Mouse (Mus musculus): ENCODE results near the gene Pycr2.
"Not testable (repeated sequence)": the region's sequence is repeated elsewhere in the genome, so short reads cannot be mapped to it uniquely, and the experiment has no call there.

Gene Pycr2

GRCm38 (mm10) chr1:180904039-180904814 lies at the start of gene Pycr2:
TSS of gene Pycr2 (plus strand) at chr1:180904293.
- in situ Hi-C loops (cut with MboI, MseI) = loop anchor here (5.0 kb wide), 1 partner anchor 38 kb away; the partner anchor contains the start of gene Tmem63a

GRCm38 (mm10) chr1:180858763-180859162 lies 45.3 kb upstream of the Pycr2 start:
- in situ Hi-C loops (cut with MboI, MseI) = loop anchor here (5.0 kb wide), 1 partner anchor 61 kb away; no protein-coding TSS in a partner anchor

GRCm38 (mm10) chr1:180860030-180860429 lies 44.1 kb upstream of the Pycr2 start:
- in situ Hi-C loops (cut with MboI, MseI) = no loop called here

GRCm38 (mm10) chr1:180863606-180864005 lies 40.5 kb upstream of the Pycr2 start:
- in situ Hi-C loops (cut with MboI, MseI) = no loop called here

GRCm38 (mm10) chr1:180866001-180866400 lies 38.1 kb upstream of the Pycr2 start:
- in situ Hi-C loops (cut with MboI, MseI) = no loop called here

- in situ Hi-C loops (cut with MboI, MseI) = no loop called here
Measured at GRCm38 (mm10) chr1:180870122-180870650, 33.9 kb upstream of the Pycr2 start.

- in situ Hi-C loops (cut with MboI, MseI) = no loop called here
Measured at GRCm38 (mm10) chr1:180873861-180874484, 30.1 kb upstream of the Pycr2 start.

- in situ Hi-C loops (cut with MboI, MseI) = no loop called here
Measured at GRCm38 (mm10) chr1:180874615-180875014, 29.5 kb upstream of the Pycr2 start.

- in situ Hi-C loops (cut with MboI, MseI) = no loop called here
Measured at GRCm38 (mm10) chr1:180875126-180875525, 29.0 kb upstream of the Pycr2 start.

- in situ Hi-C loops (cut with MboI, MseI) = no loop called here
Measured at GRCm38 (mm10) chr1:180877466-180877865, 26.6 kb upstream of the Pycr2 start.

GRCm38 (mm10) chr1:180881768-180882167 lies 22.3 kb upstream of the Pycr2 start:
- in situ Hi-C loops (cut with MboI, MseI) = no loop called here

- in situ Hi-C loops (cut with MboI, MseI) = no loop called here
Measured at GRCm38 (mm10) chr1:180883731-180884130, 20.4 kb upstream of the Pycr2 start.

- in situ Hi-C loops (cut with MboI, MseI) = no loop called here
Measured at GRCm38 (mm10) chr1:180884484-180884883, 19.6 kb upstream of the Pycr2 start.

GRCm38 (mm10) chr1:180888556-180889042 lies 15.5 kb upstream of the Pycr2 start:
- in situ Hi-C loops (cut with MboI, MseI) = no loop called here

GRCm38 (mm10) chr1:180889172-180889571 lies 14.9 kb upstream of the Pycr2 start:
- in situ Hi-C loops (cut with MboI, MseI) = no loop called here

- in situ Hi-C loops (cut with MboI, MseI) = no loop called here
Measured at GRCm38 (mm10) chr1:180889841-180890240, 14.3 kb upstream of the Pycr2 start.

GRCm38 (mm10) chr1:180892808-180893207 lies 11.3 kb upstream of the Pycr2 start, which contains the start of gene Lefty2:
TSS of gene Lefty2 (plus strand) at chr1:180893108.
- in situ Hi-C loops (cut with MboI, MseI) = no loop called here

GRCm38 (mm10) chr1:180894088-180894987 lies 9.8 kb upstream of the Pycr2 start:
- in situ Hi-C loops (cut with MboI, MseI) = not testable (repeated sequence)

GRCm38 (mm10) chr1:180901107-180901506 lies 3.0 kb upstream of the Pycr2 start:
- in situ Hi-C loops (cut with MboI, MseI) = loop anchor here (5.0 kb wide), 1 partner anchor 41 kb away; the partner anchor contains the start of gene Tmem63a

GRCm38 (mm10) chr1:180902915-180903314 lies 1.2 kb upstream of the Pycr2 start:
- in situ Hi-C loops (cut with MboI, MseI) = loop anchor here (5.0 kb wide), 1 partner anchor 39 kb away; the partner anchor contains the start of gene Tmem63a

- in situ Hi-C loops (cut with MboI, MseI) = loop anchor here (5.0 kb wide), 1 partner anchor 39 kb away; the partner anchor contains the start of gene Tmem63a
Measured at GRCm38 (mm10) chr1:180903666-180904038, 441 bp upstream of the Pycr2 start.

All from T-helper 1 cell (primary cell).